Mouse (Mus musculus) lung, postnatal 0 days (tissue): ENCODE results near the gene Cenpa. TPM values are rescaled to one million over a fixed set of nuclear protein-coding genes. Genes with fewer than 3 reads are reported as not detected.

ENCODE experiments used
- ATAC-seq: fragments of 200-750 bp; cut with Nextera tagmentation; 2 replicates; pipeline ENCODE4 v1.8.0; 2017; ENCODE audit warnings: moderate library complexity
- DNase-seq: peaks from one replicate; pipeline ENCODE4 v3.0.0-alpha.2; 2016; ENCODE audit warnings: low spot score
- H3K27ac ChIP-seq: fragments of 300-500 bp; sonication (generic); 2 replicates; pipeline ENCODE4 v1.5.1; 2014; ENCODE audit warnings: antibody characterized with exemption, mild to moderate bottlenecking, low read length, mixed read lengths
- H3K27me3 ChIP-seq: fragments of 300-500 bp; sonication (generic); replicated peaks from 2 replicates; pipeline ENCODE4 v1.6.1; 2014; ENCODE audit warnings: low read length, mixed read lengths; ENCODE audit not compliant: insufficient read depth
- H3K36me3 ChIP-seq: fragments of 300-500 bp; sonication (generic); 2 replicates; pipeline ENCODE4 v1.6.1; 2014; ENCODE audit warnings: low read length, mixed read lengths; ENCODE audit not compliant: insufficient read depth
- H3K4me1 ChIP-seq: fragments of 300-500 bp; sonication (generic); 2 replicates; pipeline ENCODE4 v1.6.1; 2014; ENCODE audit warnings: antibody characterized with exemption, low read depth, low read length, mixed read lengths; ENCODE audit not compliant: insufficient read depth
- H3K4me2 ChIP-seq: fragments of 300-500 bp; sonication (generic); replicated peaks from 2 replicates; pipeline ENCODE4 v1.6.1; 2014; ENCODE audit warnings: low read depth, mild to moderate bottlenecking, low read length, moderate library complexity, mixed read lengths
- H3K4me3 ChIP-seq: fragments of 300-500 bp; sonication (generic); 2 replicates; pipeline ENCODE4 v1.5.1; 2014; ENCODE audit warnings: low read depth, low read length
- H3K9ac ChIP-seq: fragments of 300-500 bp; sonication (generic); replicated peaks from 2 replicates; pipeline ENCODE4 v1.6.1; 2014; ENCODE audit warnings: low read depth, mild to moderate bottlenecking
- H3K9me3 ChIP-seq: fragments of 300-500 bp; sonication (generic); 2 replicates; pipeline ENCODE4 v1.6.1; 2016; ENCODE audit warnings: low read length, mixed read lengths
- CTCF ChIP-seq: IDR thresholded peaks from 2 replicates; pipeline ENCODE4 v1.5.1; 2016; ENCODE audit warnings: antibody characterized with exemption, mild to moderate bottlenecking
- EP300 ChIP-seq: IDR thresholded peaks from 2 replicates; pipeline ENCODE4 v1.6.1; 2016; ENCODE audit warnings: antibody characterized with exemption, mild to moderate bottlenecking, control low read depth
- WGBS: fragments of 180-500 bp; shearing (Covaris S2); extraction: QIAGEN DNeasy Blood & Tissue Kit; methylation state at CpG from one replicate; pipeline ENCODE4 v1.1.7; 2014; 5-methylcytosine and 5-hydroxymethylcytosine counted together
- polyA plus RNA-seq: library from polyadenylated mRNA; unstranded; fragments of >200 nt; fragmentation: Nextera tagmentation; extraction: Ambion mirVana; gene quantifications from 2 replicates; pipeline ENCODE4 v1.2.1, GENCODE M21; 2015

Cenpa gene
- polyA plus RNA-seq, 1 experiment from 2014 or later, result 24.4 TPM

- 0% methylated on average over 14 of the region's 14 CpGs for WGBS
- Histone ChIP-seq H3K36me3 (no peaks in the 10 kb centered on the region), H3K4me1 (peaks cover 10% of the 10 kb centered on the region), H3K9ac (peak overlapping the region; percentile 24; the same call in 1 of the 2 replicates), H3K9me3 (no peaks in the 10 kb centered on the region), H3K27me3 (peaks cover 18% of the 10 kb centered on the region), H3K4me3 (peak overlapping the region; percentile 41), H3K4me2 (peak overlapping the region; percentile 81), H3K27ac (no peak overlapping the region)
- TF ChIP-seq CTCF (no peak), EP300 (no peak)
- ATAC-seq (no peak), DNase-seq (no peak)
Observed at GRCm38 (mm10) chr5:30712002-30712390, 45.4 kb downstream of the Cenpa start.

GRCm38 (mm10) chr5:30712441-30713298, 46.1 kb downstream of the Cenpa start:
- Histone ChIP-seq H3K4me3 (peak overlapping the region; percentile 41), H3K36me3 (no peaks in the 10 kb centered on the region), H3K27me3 (peaks cover 18% of the 10 kb centered on the region), H3K27ac (no peak overlapping the region), H3K4me2 (peak overlapping the region; percentile 81), H3K9ac (no peak overlapping the region), H3K4me1 (peaks cover 10% of the 10 kb centered on the region), H3K9me3 (no peaks in the 10 kb centered on the region)
- DNase-seq (no peak), ATAC-seq (no peak)
- TF ChIP-seq CTCF, result no peak
- no peak for TF ChIP-seq EP300
- WGBS, result 1% methylated on average over 41 of the region's 43 CpGs

- H3K4me2 ChIP-seq, result peak overlapping the region; percentile 81
- H3K4me3 ChIP-seq, result peak overlapping the region; percentile 41
- H3K27me3 ChIP-seq, result peaks cover 18% of the 10 kb centered on the region
- no peaks in the 10 kb centered on the region for H3K36me3 ChIP-seq
- ATAC-seq (no peak), DNase-seq (no peak)
- no peaks in the 10 kb centered on the region for H3K9me3 ChIP-seq
- H3K4me1 ChIP-seq, result peaks cover 10% of the 10 kb centered on the region
- WGBS, result 2% methylated on average over 19 of the region's 20 CpGs
- no peak overlapping the region for H3K9ac ChIP-seq
- TF ChIP-seq EP300 (no peak), CTCF (no peak)
- no peak overlapping the region for H3K27ac ChIP-seq
Observed at GRCm38 (mm10) chr5:30713299-30713675, 46.7 kb downstream of the Cenpa start.

GRCm38 (mm10) chr5:30713691-30714090, 47.1 kb downstream of the Cenpa start:
- Histone ChIP-seq H3K4me3 (peak overlapping the region; percentile 41; the same call in 1 of the 2 replicates), H3K27me3 (peaks cover 18% of the 10 kb centered on the region), H3K9me3 (no peaks in the 10 kb centered on the region), H3K27ac (no peak overlapping the region), H3K9ac (no peak overlapping the region), H3K4me2 (peak overlapping the region; percentile 81), H3K4me1 (peaks cover 10% of the 10 kb centered on the region), H3K36me3 (no peaks in the 10 kb centered on the region)
- 20% methylated on average over 11 of the region's 11 CpGs for WGBS
- DNase-seq (no peak), ATAC-seq (no peak)
- TF ChIP-seq CTCF (no peak), EP300 (no peak)

- no peaks in the 10 kb centered on the region for H3K36me3 ChIP-seq
- H3K4me2 ChIP-seq, result no peak overlapping the region
- 90% methylated on average over 2 of the region's 2 CpGs for WGBS
- no peaks in the 10 kb centered on the region for H3K9me3 ChIP-seq
- H3K27me3 ChIP-seq, result peaks cover 18% of the 10 kb centered on the region
- TF ChIP-seq EP300 (no peak), CTCF (no peak)
- DNase-seq, result no peak
- H3K4me3 ChIP-seq, result no peak overlapping the region
- H3K27ac ChIP-seq, result no peak overlapping the region
- peaks cover 10% of the 10 kb centered on the region for H3K4me1 ChIP-seq
- no peak overlapping the region for H3K9ac ChIP-seq
- ATAC-seq, result no peak
Observed at GRCm38 (mm10) chr5:30716311-30716710, 49.7 kb downstream of the Cenpa start.

GRCm38 (mm10) chr5:30717506-30717905, 50.9 kb downstream of the Cenpa start:
- ATAC-seq, result no peak
- no peak for TF ChIP-seq CTCF
- no peak for TF ChIP-seq EP300
- Histone ChIP-seq H3K4me2 (no peak overlapping the region), H3K27ac (no peak overlapping the region), H3K4me3 (no peak overlapping the region), H3K4me1 (peaks cover 7% of the 10 kb centered on the region), H3K9ac (no peak overlapping the region), H3K36me3 (no peaks in the 10 kb centered on the region), H3K9me3 (no peaks in the 10 kb centered on the region), H3K27me3 (peaks cover 15% of the 10 kb centered on the region)
- WGBS, result 78% methylated on average over 4 of the region's 4 CpGs
- DNase-seq, result no peak
